Mouse (Mus musculus) cerebellum, adult (tissue): Measurements from ENCODE around the gene Adamtsl4.

Source experiments
- ATAC-seq: cut with Nextera tagmentation; 2 replicates; pipeline ENCODE4 v1.9.2; 2017; ENCODE audit warnings: mild to moderate bottlenecking, moderate library complexity, mixed read lengths; ENCODE audit not compliant: insufficient number of reproducible peaks, low FRiP score, low TSS enrichment

Adamtsl4 gene

DNA sequence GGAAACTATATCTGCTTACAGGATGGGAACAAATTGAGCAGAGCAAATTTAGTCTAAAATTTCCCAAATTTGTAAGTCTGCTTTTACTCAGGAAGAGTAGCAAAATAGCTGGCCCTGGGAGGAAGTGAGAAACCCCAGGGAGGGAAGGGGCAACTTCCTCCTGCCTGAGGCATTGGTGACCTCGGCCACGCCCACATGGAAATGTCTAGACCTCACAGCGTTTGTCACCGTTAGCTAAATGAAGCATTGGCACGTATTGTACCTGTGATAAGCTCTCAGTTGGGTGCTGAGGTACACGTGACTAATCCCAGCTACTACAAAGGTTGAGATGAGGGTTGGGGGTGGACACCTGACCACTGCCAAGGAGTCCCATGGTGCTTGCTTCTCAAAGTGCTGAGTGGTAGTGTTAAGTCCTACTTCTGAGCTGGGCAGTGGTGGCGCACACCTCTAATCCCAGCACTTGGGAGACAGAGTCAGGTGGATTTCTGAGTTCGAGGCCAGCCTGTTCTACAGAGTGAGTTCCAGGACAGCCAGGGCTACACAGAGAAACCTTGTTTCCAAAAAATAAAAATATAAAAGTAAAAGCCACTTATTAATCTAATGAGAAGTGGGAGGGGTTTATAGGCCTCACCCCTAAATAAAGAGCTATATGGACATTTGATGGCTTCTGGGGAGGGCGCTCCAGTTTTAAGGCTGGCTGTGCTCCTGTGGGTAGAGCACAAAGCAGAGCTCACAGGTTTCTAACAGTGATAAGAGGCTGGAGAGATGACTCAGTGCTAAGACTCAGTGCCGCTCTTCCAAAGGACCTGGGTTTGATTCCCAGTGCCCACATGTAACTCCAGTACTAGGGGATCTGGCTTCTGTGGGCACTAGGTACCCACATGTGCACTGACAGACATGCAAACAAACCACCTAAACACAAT is 42.1 kb downstream of the Adamtsl4 start:
- no peak for ATAC-seq

DNA sequence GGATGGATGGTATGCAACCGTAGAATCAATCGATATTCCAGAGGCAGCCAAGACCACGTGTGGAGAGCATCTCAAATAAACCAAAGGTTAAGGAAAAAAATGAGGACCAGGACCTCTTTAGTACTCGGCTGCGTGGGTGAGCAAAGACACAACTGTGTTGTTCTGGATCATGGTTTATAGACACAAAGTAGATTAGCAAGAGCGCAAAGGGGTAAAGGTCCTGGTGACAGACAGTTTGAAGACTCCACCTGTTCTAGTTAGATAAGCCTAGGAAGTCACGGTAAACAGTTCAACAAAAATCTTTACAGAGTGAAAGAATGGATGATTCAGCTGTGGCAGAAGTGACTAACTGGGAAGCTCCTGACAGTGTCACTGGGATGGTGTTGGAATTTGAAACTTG is 44.6 kb downstream of the Adamtsl4 start:
- ATAC-seq: no peak

DNA sequence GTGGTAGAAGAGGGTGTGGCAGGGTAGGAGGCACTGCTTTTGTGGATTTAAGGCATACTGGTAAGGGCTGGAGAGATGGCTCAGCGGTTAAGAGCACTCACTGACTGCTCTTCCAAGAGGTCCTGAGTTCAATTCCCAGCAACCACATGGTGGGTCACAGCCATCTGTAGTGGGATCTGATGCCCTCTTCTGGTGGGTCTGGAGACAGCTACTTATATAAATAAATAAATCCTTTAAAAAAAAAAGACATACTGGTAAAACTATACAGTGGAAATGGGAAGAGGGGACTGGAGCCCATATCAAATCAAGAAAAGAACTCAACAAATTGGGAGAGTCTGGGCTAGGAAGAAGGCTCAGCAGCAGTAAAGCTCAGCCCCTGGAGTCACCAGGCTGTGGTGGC is 48.0 kb downstream of the Adamtsl4 start:
- ATAC-seq: no peak

DNA sequence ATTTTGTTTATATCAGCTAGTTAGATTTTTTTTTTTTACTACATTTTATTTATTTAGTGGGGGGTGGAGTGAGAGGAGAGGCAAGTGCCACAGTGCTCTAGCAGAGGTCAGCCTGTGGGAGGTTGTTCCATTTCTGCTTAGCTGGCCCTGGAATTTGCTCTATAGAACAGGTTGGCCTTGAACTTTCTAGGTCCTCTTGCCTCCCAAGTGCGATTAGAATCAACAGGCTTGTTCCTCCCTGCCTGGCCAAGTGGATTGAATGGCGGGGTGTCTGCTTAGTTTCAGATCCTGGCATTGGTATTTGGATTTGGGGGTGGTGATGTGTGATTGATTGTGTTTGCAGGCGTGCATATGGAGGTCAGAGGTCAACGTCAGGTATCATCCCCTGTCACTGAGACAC is 51.6 kb downstream of the Adamtsl4 start:
- no peak for ATAC-seq

DNA sequence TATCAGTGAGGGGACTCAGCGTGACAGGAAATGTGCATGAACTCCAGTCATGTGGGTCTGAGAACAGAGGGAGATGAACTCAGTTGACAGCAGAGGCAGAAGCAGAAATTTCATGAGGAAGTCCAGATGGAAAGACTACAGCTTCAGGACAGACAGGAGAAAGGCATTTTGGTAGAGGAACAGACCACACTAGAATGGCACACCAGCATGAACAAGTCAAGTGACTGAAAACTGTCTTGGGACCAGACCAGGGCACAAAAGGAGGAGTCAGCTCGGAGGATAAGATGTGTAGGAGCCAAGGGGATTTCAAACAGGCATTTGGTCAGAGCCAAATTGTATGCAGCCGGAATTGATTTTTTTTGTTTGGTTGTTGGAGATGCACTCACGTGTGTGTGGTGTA is 52.1 kb downstream of the Adamtsl4 start:
- ATAC-seq: no peak

DNA sequence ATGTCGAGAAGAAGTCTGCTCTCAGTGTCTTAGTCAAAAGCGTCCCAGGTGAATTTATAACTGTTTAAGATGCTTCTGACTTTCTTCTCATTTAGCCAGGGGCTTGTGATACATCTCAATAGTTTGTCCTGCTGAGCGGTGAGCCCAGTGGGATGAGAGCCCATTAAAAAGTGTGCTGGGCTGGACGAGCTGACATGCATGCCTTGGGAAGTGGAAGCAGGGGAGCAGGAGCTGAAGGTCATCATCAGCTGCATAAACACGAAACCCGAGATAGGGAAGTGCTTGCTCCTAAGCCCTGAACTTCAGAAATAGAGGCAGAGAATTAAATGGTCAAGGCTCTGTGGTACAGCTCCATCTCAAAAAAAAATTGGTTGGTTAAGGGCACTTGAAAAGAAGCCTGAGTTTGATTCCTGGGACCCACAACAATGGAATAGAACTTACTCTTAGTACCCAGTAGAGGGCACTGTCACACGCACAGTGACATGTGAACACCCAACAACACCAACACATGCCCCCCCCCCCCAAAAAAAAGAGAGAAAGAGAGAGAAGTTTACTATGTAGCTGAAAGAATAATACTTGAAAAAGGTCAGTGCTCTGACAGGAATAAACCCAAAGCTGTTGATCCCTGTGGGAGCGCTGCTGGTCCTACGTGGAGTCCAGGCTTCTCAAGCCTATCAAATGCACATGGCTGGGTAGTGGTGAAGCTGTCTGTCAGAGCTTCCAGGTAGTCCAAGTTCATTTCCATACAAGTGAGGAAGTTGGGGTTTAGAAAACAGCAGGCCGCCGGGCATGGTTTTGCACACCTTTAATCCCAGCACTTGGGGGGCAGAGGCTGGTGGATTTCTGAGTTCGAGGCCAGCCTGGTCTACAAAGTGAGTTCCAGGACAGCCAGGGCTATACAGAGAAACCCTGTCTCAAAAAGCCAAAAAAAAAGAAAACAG is 54.8 kb downstream of the Adamtsl4 start:
- no peak for ATAC-seq

DNA sequence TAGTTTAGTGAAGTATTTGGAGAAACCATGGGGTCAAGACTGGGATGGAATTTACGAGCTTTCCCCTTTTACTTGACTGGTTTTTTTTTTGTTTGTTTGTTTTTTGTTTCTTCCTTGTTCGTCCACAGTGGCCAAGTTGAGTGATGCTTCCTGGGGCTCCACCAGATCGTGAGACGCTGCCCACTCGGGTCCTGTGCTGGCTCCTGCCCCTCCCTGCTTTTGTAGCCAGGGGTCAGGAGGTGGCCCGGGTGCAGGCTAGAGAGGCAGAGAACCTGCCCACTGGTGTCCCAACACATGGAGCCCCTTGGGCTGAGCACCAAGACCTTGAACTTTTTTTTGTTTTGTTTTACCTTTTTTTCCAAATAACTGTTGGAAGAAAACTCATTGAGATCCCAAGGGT is 56.4 kb downstream of the Adamtsl4 start:
- no peak for ATAC-seq

DNA sequence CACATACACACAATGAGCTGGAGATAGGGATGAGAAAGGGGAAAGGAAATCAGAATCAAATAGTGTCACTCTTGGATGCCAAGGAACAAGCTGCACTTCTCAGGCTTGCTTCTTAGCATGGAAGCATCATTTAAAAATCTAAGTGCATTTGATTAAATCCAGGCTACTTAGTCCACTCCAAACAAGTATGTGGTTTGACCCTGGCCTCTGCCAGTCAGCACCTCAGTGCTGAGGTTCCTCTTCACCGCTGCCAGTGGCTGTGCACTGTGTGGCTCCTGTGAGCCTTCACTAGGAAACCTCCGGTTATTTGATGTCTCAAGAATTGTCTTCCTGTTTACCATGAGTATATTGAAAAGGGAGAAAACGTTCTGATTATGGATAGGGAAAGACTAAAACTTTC is 56.9 kb downstream of the Adamtsl4 start:
- ATAC-seq: no peak

DNA sequence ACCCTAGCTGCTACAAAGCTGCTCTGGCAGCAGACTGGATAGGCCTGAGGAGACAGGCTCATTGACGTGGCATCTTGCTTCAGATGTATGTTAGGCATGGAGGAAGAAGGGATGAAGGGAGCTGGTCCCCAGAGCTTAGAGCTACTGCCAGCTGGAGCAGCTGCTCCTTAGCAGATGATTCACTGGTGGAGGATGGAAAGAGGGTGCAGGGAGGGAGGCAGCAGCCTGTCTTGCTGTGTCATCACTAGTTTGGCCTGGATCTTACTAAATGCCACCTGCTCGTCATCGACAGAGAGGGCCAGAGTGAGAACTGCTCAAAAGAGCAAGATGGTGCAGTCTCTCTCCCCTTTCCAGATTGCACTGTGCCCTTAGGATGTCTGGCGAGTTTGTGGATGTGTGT is 58.0 kb downstream of the Adamtsl4 start:
- no peak for ATAC-seq

DNA sequence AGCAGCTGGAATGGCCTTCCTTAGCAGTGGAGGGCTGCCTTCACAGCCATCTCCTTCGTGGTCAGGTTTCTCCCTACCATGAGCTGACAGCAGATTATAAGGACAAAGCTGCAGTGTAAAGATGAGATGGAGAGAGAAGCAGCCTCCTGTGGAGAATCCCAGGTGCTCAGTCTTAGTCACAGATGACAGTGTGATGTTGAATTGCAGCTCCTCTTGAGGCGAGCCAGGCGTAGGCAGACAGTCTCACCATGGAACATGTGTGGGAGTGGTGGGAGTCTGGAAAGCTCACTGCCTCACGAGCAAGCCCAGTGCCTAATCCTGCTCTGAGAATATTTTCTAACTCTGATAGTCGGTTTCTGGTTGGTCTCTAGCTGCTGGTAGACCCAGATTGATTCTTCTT is 60.0 kb downstream of the Adamtsl4 start:
- ATAC-seq: no peak
